In genomic region chr11:8513359-8514253, GRCm38 (mm10) we compare ENCODE assay signal across 8 mouse cellular contexts.
DNase-seq lines count a peak whose midpoint lies in the region; ATAC-seq and TF ChIP-seq lines count a peak whose summit lies in the region.

No protein-coding gene starts in this region.

- H3K4me3 ChIP-seq in stomach, postnatal 0 days (ENCODE audit: low read depth, low read length), result no peak overlapping the region

- TF ChIP-seq CTCF in stomach, postnatal 0 days (IDR thresholded peaks at IDR 0.05; ENCODE audit: low read depth), result no peak; the same call in 1 of the 2 replicates

- no peaks in the 10 kb centered on the region for H3K9me3 ChIP-seq in stomach, postnatal 0 days (ENCODE audit: control insufficient read depth, low read length)

- intact Hi-C loops in heart, postnatal 36 days (cut with DNase I), result loop anchor here (2.0 kb wide), 1 partner anchor 23 kb away; no protein-coding TSS in a partner anchor
- intact Hi-C loops in left cerebral cortex, postnatal 14 days (cut with DNase I), result no loop called here

- peak; percentile 73 to 77 for DNase-seq in cerebellum, postnatal 14 days
- no peak for DNase-seq in cerebellum, adult 18-20 months
- peak; percentile 42 for DNase-seq in ovary, postnatal 14 days (ENCODE audit: low spot score)
- DNase-seq in ovary, postnatal 10 days (ENCODE audit: low spot score), result no peak
- DNase-seq in heart, postnatal 36 days, result peak; percentile 30 to 50
- DNase-seq in left cerebral cortex, postnatal 14 days (ENCODE audit: low spot score in 2 of 2), result peak; percentile 37 to 41
- DNase-seq in stomach, postnatal 0 days (ENCODE audit: low spot score), result peak; percentile 65
- DNase-seq in B cell, adult 2 months, result no peak

- peaks cover 10% of the 10 kb centered on the region for H3K4me1 ChIP-seq in stomach, postnatal 0 days (replicated peaks; ENCODE audit: control insufficient read depth, insufficient read depth)

- 16% methylated on average over 7 of the region's 7 CpGs for WGBS in stomach, postnatal 0 days

- H3K27me3 ChIP-seq in stomach, postnatal 0 days (ENCODE audit: control insufficient read depth, insufficient read depth, low read length), result no peaks in the 10 kb centered on the region

- H3K36me3 ChIP-seq in stomach, postnatal 0 days (ENCODE audit: control insufficient read depth, insufficient read depth, low read length), result peaks cover 3% of the 10 kb centered on the region

- no peak overlapping the region for H3K4me2 ChIP-seq in stomach, postnatal 0 days (replicated peaks; ENCODE audit: low read depth)

- no peak overlapping the region for H3K9ac ChIP-seq in stomach, postnatal 0 days (ENCODE audit: low read length)

- no peak for TF ChIP-seq EP300 in stomach, postnatal 0 days (optimal IDR thresholded peaks at IDR 0.05)

- H3K27ac ChIP-seq in stomach, postnatal 0 days (replicated peaks), result peak overlapping the region; percentile 78

- ATAC-seq in stomach, postnatal 0 days (ENCODE audit: low FRiP score, low TSS enrichment), result no peak

Comparison
In these comparisons a context has a peak if more than half of its experiments do, and no peak if none do; other contexts are left out.
1. DNase-seq: peak in cerebellum, postnatal 14 days (2 of 2), ovary, postnatal 14 days (single experiment), heart, postnatal 36 days (2 of 2), left cerebral cortex, postnatal 14 days (2 of 2) and stomach, postnatal 0 days (single experiment); none in cerebellum, adult 18-20 months (0 of 2), ovary, postnatal 10 days (single experiment) and B cell, adult 2 months (0 of 2).